Mouse (Mus musculus) liver, embryonic 14 days (tissue): Measurements from ENCODE around the gene Cldn5. TPM values are rescaled to one million over a fixed set of nuclear protein-coding genes. Genes with fewer than 3 reads are reported as not detected.

Source experiments
- polyA plus RNA-seq: library from polyadenylated mRNA; depleted of rRNA; stranded (reverse); fragments of >200 nt; gene quantifications from 2 replicates; pipeline ENCODE4 v1.2.3, GENCODE M21; 2012; rRNA removed

Gene Cldn5
- polyA plus RNA-seq: 5.8 and 6.1 TPM in 2 replicates

GRCm38 (mm10) chr16:18776556-18777100 lies at the start of gene Cldn5:
Cldn5 (plus strand) TSS chr16:18776847.

GRCm38 (mm10) chr16:18811468-18812384 lies 35.1 kb downstream of the Cldn5 start, which contains the start of the genes Ufd1 and Cdc45:
Ufd1 (plus strand) TSS chr16:18811779.
Cdc45 (minus strand) TSS chr16:18811987.

Other genes with a start within 250 kb of the Cldn5 start
- gene Tbx1, start 186.2 kb upstream of the Cldn5 start, polyA plus RNA-seq: 0.01 and 0.07 TPM in 2 replicates
- 12.3 and 14.7 TPM in 2 replicates for gene Gp1bb, start 154.4 kb upstream of the Cldn5 start, polyA plus RNA-seq
- gene Gm49601, start 150.4 kb upstream of the Cldn5 start, polyA plus RNA-seq: 0.70 and 0.88 TPM in 2 replicates
- 2.0 and 2.3 TPM in 2 replicates for gene Sept5, start 146.9 kb upstream of the Cldn5 start, polyA plus RNA-seq
- 21.2 and 22.7 TPM in 2 replicates for gene Ufd1, start 34.9 kb downstream of the Cldn5 start, polyA plus RNA-seq
- 45.0 and 48.6 TPM in 2 replicates for gene Cdc45, start 35.1 kb downstream of the Cldn5 start, polyA plus RNA-seq
- gene 2510002D24Rik, start 59.7 kb downstream of the Cldn5 start, polyA plus RNA-seq: 19.5 and 21.9 TPM in 2 replicates
- gene Gm28539, start 59.7 kb downstream of the Cldn5 start, polyA plus RNA-seq: not detected in 2 replicates
- gene Mrpl40, start 100.0 kb downstream of the Cldn5 start, polyA plus RNA-seq: 22.4 and 22.5 TPM in 2 replicates
- gene Hira, start 100.2 kb downstream of the Cldn5 start, polyA plus RNA-seq: 19.7 and 23.2 TPM in 2 replicates